Mouse (Mus musculus): ENCODE results near the gene Myd88. TPM values are rescaled to one million over a fixed set of nuclear protein-coding genes. Genes with fewer than 3 reads are reported as not detected.

The Myd88 gene
- total and polyA plus RNA-seq, 3 experiments: 14.3 to 53.6 (median 22.7) TPM

GRCm38 (mm10) chr9:119320946-119321345 lies 20.3 kb downstream of the Myd88 start:
- Histone ChIP-seq H3K27me3 (replicated peaks) (no peaks in the 10 kb centered on the region), H3K4me1 (ENCODE audit: control insufficient read depth in 1 of 2, insufficient read depth in 2 of 2) (peaks cover 2 to 25% of the 10 kb centered on the region in 2 experiments; a peak in 2 of 4 replicates), H3K27ac (ENCODE audit: insufficient read depth, low read depth) (no peak overlapping the region), H3K9me3 (replicated peaks; ENCODE audit: low read length) (no peaks in the 10 kb centered on the region), H3K36me3 (replicated peaks in 1 of 2; ENCODE audit: control insufficient read depth in 1 of 2, insufficient read depth in 1 of 2, low read length in 1 of 2) (peaks cover 2 to 13% of the 10 kb centered on the region in 2 experiments), H3K79me2 (replicated peaks; ENCODE audit: control insufficient read depth, extremely low read depth, insufficient read depth, poor library complexity, severe bottlenecking) (peaks cover 11% of the 10 kb centered on the region), H3K4me2 (ENCODE audit: insufficient read depth, low read depth, poor library complexity, severe bottlenecking) (peak overlapping the region; percentile 73), H3K9ac (ENCODE audit: insufficient read depth, low read depth) (peak overlapping the region; percentile 63; the same call in 1 of the 2 replicates), H3K4me3 (replicated peaks in 1 of 3; ENCODE audit: low read depth in 2 of 3, low read length in 2 of 3, poor library complexity in 1 of 3) (peak overlapping the region; percentile 52 to 84 (median 75))
- DNase-seq (ENCODE audit: extremely low read depth): no peak
- in situ Hi-C loops (cut with MboI; ENCODE audit: low pct_ligation_motif_present, low pct_unique_long_range_greater_than_20kb, low sequenced_read_pairs) (no loop called here), dilution Hi-C loops (cut with MboI; ENCODE audit: extremely low pct_ligation_motif_present, extremely low pct_unique_long_range_greater_than_20kb, low sequenced_read_pairs) (no loop called here)
- no peak for TF ChIP-seq IRF4 (IDR thresholded peaks at IDR 0.05; ENCODE audit: low read depth, low read length)
- TF ChIP-seq NRF1 (IDR thresholded peaks at IDR 0.05; ENCODE audit: low read depth, low read length): no peak
- TF ChIP-seq HCFC1 (IDR thresholded peaks at IDR 0.05; ENCODE audit: low read depth, low read length): no peak
- TF ChIP-seq USF2 (conservative IDR thresholded peaks at IDR 0.05; ENCODE audit: low read depth, low read length): no peak
- no peak for TF ChIP-seq GABPA (IDR thresholded peaks at IDR 0.05; ENCODE audit: insufficient replicate concordance, low read depth, low read length)
- no peak for TF ChIP-seq SIN3A (IDR thresholded peaks at IDR 0.05; ENCODE audit: low read length)
- no peak for TF ChIP-seq CHD1 (IDR thresholded peaks at IDR 0.05; ENCODE audit: low read depth, low read length)

DNA sequence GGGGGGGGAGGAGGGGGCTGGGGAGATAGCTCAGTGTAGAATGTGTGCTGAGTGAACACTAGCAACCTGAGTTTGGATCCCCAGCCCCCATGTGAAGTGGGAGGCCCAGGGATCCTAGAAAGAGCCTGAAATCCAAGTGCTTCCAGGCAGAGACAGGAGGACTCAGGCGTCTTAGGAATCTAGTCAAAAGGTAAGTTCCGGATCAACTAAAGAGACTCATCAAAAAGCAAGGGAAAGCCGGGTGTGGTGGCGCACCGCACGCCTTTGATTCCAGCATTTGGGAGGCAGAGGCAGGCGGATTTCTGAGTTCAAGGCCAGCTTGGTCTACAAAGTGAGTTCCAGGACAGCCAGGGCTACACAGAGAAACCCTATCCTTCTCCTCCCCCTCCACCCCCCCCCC lies 20.8 kb downstream of the Myd88 start:
- Histone ChIP-seq H3K36me3 (replicated peaks in 1 of 2; ENCODE audit: control insufficient read depth in 1 of 2, insufficient read depth in 1 of 2, low read length in 1 of 2) (peaks cover 2 to 16% of the 10 kb centered on the region in 2 experiments), H3K4me2 (ENCODE audit: insufficient read depth, low read depth, poor library complexity, severe bottlenecking) (peak overlapping the region; percentile 73; the same call in 1 of the 2 replicates), H3K79me2 (replicated peaks; ENCODE audit: control insufficient read depth, extremely low read depth, insufficient read depth, poor library complexity, severe bottlenecking) (peaks cover 12% of the 10 kb centered on the region), H3K27me3 (replicated peaks) (no peaks in the 10 kb centered on the region), H3K9me3 (replicated peaks; ENCODE audit: low read length) (no peaks in the 10 kb centered on the region), H3K4me1 (ENCODE audit: control insufficient read depth in 1 of 2, insufficient read depth in 2 of 2) (peaks cover 2 to 30% of the 10 kb centered on the region in 2 experiments; a peak in 2 of 4 replicates), H3K27ac (ENCODE audit: insufficient read depth, low read depth) (no peak overlapping the region), H3K9ac (ENCODE audit: insufficient read depth, low read depth) (no peak overlapping the region), H3K4me3 (replicated peaks in 1 of 3; ENCODE audit: low read depth in 2 of 3, low read length in 2 of 3, poor library complexity in 1 of 3) (no peak overlapping the region)
- dilution Hi-C loops (cut with MboI; ENCODE audit: extremely low pct_ligation_motif_present, extremely low pct_unique_long_range_greater_than_20kb, low sequenced_read_pairs) (no loop called here), in situ Hi-C loops (cut with MboI; ENCODE audit: low pct_ligation_motif_present, low pct_unique_long_range_greater_than_20kb, low sequenced_read_pairs) (no loop called here)
- no peak for DNase-seq (ENCODE audit: extremely low read depth)
- no peak for TF ChIP-seq CHD1 (IDR thresholded peaks at IDR 0.05; ENCODE audit: low read depth, low read length)
- TF ChIP-seq SIN3A (IDR thresholded peaks at IDR 0.05; ENCODE audit: low read length): no peak
- no peak for TF ChIP-seq USF1 (IDR thresholded peaks at IDR 0.05; ENCODE audit: low read depth, low read length)
- no peak for TF ChIP-seq E2F4 (IDR thresholded peaks at IDR 0.05; ENCODE audit: insufficient replicate concordance, low read depth, low read length)
- no peak for TF ChIP-seq MAFK (IDR thresholded peaks at IDR 0.05; ENCODE audit: insufficient replicate concordance, low read length)
- no peak for TF ChIP-seq MYC (IDR thresholded peaks at IDR 0.05; ENCODE audit: low read depth, low read length)
- TF ChIP-seq EP300 (IDR thresholded peaks at IDR 0.05; ENCODE audit: low read length): no peak

DNA sequence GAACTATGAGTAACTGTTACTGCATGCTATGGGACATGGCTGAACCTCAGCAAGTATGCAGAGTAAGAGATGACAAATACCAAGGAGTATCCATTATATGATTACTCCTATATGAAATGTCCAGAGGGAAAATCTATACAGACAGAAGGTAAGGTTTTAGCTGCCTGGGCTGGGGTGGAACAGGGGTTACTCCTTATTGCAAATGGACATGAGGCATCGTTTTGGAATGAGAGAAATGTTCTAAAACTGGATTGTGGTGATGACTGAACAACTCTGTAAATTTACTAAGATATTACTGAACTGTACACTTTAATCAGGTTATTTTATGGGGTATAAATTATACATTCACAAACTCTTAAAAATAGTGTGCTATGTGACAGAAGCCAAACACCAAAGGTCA lies 22.3 kb downstream of the Myd88 start:
- Histone ChIP-seq H3K4me2 (ENCODE audit: insufficient read depth, low read depth, poor library complexity, severe bottlenecking) (no peak overlapping the region), H3K27ac (ENCODE audit: insufficient read depth, low read depth) (no peak overlapping the region), H3K36me3 (replicated peaks in 1 of 2; ENCODE audit: control insufficient read depth in 1 of 2, insufficient read depth in 1 of 2, low read length in 1 of 2) (peaks cover 2 to 20% of the 10 kb centered on the region in 2 experiments), H3K79me2 (replicated peaks; ENCODE audit: control insufficient read depth, extremely low read depth, insufficient read depth, poor library complexity, severe bottlenecking) (peaks cover 17% of the 10 kb centered on the region), H3K9ac (ENCODE audit: insufficient read depth, low read depth) (no peak overlapping the region), H3K27me3 (replicated peaks) (no peaks in the 10 kb centered on the region), H3K4me3 (replicated peaks in 1 of 3; ENCODE audit: low read depth in 2 of 3, low read length in 2 of 3, poor library complexity in 1 of 3) (no peak overlapping the region), H3K9me3 (replicated peaks; ENCODE audit: low read length) (no peaks in the 10 kb centered on the region), H3K4me1 (ENCODE audit: control insufficient read depth in 1 of 2, insufficient read depth in 2 of 2) (peaks cover 5 to 33% of the 10 kb centered on the region in 2 experiments)
- dilution Hi-C loops (cut with MboI; ENCODE audit: extremely low pct_ligation_motif_present, extremely low pct_unique_long_range_greater_than_20kb, low sequenced_read_pairs) (no loop called here), in situ Hi-C loops (cut with MboI; ENCODE audit: low pct_ligation_motif_present, low pct_unique_long_range_greater_than_20kb, low sequenced_read_pairs) (no loop called here)
- no peak for DNase-seq (ENCODE audit: extremely low read depth)
- TF ChIP-seq HCFC1 (IDR thresholded peaks at IDR 0.05; ENCODE audit: low read depth, low read length) (no peak), ZNF384 (IDR thresholded peaks at IDR 0.05; ENCODE audit: low read depth, low read length) (no peak), ZC3H11A (IDR thresholded peaks at IDR 0.05; ENCODE audit: low read depth, low read length) (no peak), TBP (conservative IDR thresholded peaks at IDR 0.05; ENCODE audit: low read depth, low read length) (no peak), ETS1 (conservative IDR thresholded peaks at IDR 0.05; ENCODE audit: low read depth, low read length) (no peak), MAFK (IDR thresholded peaks at IDR 0.05; ENCODE audit: insufficient replicate concordance, low read length) (no peak), TCF12 (IDR thresholded peaks at IDR 0.05; ENCODE audit: low read depth, low read length) (no peak), IRF4 (IDR thresholded peaks at IDR 0.05; ENCODE audit: low read depth, low read length) (no peak), MAZ (IDR thresholded peaks at IDR 0.05; ENCODE audit: low read depth, low read length) (no peak), RAD21 (IDR thresholded peaks at IDR 0.05; ENCODE audit: low read depth, low read length) (no peak), ZMIZ1 (IDR thresholded peaks at IDR 0.05; ENCODE audit: low read depth, low read length) (no peak), SMC3 (IDR thresholded peaks at IDR 0.05; ENCODE audit: low read depth, low read length) (no peak), NELFE (IDR thresholded peaks at IDR 0.05; ENCODE audit: low read depth, low read length) (no peak)

Data from CH12.LX (cell line).